Mouse (Mus musculus) lung, postnatal 10 days (tissue): ENCODE results near the gene Pga5.
A peak's percentile ranks its signal among the peaks of the same experiment; 100 is the strongest.

Source experiments
- DNase-seq: peaks from one replicate; pipeline ENCODE4 v3.0.0; 2021

The Pga5 gene

GRCm38 (mm10) chr19:10661919-10662318, 16.0 kb downstream of the Pga5 start:
- no peak for DNase-seq

- no peak for DNase-seq
Observed at GRCm38 (mm10) chr19:10661373-10661772, 16.5 kb downstream of the Pga5 start.

GRCm38 (mm10) chr19:10658406-10658805, 19.5 kb downstream of the Pga5 start:
- DNase-seq = no peak

- no peak for DNase-seq
Observed at GRCm38 (mm10) chr19:10657742-10658141, 20.1 kb downstream of the Pga5 start.

- DNase-seq = no peak
Observed at GRCm38 (mm10) chr19:10656058-10656457, 21.8 kb downstream of the Pga5 start.

GRCm38 (mm10) chr19:10648156-10648555, 29.7 kb downstream of the Pga5 start:
- DNase-seq = no peak

GRCm38 (mm10) chr19:10645616-10646015, 32.3 kb downstream of the Pga5 start:
- DNase-seq = no peak

GRCm38 (mm10) chr19:10640589-10641378, 37.1 kb downstream of the Pga5 start:
- no peak for DNase-seq

- no peak for DNase-seq
Observed at GRCm38 (mm10) chr19:10640080-10640479, 37.8 kb downstream of the Pga5 start.

- no peak for DNase-seq
Observed at GRCm38 (mm10) chr19:10637840-10638239, 40.0 kb downstream of the Pga5 start.

- peak; percentile 65 for DNase-seq
Observed at GRCm38 (mm10) chr19:10634872-10635318, 43.0 kb downstream of the Pga5 start.

- DNase-seq = peak; percentile 54
Observed at GRCm38 (mm10) chr19:10634106-10634871, 43.6 kb downstream of the Pga5 start, which contains the start of gene Vwce. Gene Vwce, plus strand, starts transcription at chr19:10634213.
